Mouse (Mus musculus) liver, embryonic 14.5 days (tissue): ENCODE results near the gene Tmem135.

Experiments
- CTCF ChIP-seq: IDR thresholded peaks from 2 replicates; pipeline ENCODE4 v1.5.1; 2016; ENCODE audit warnings: antibody characterized with exemption, low read depth, control low read depth
- EP300 ChIP-seq: IDR thresholded peaks from 2 replicates; pipeline ENCODE4 v1.6.1; 2016; ENCODE audit warnings: antibody characterized with exemption, low read depth

- TF ChIP-seq CTCF (no peak), EP300 (no peak)
These were observed 6.0 kb downstream of the Tmem135 start for GRCm38 (mm10) chr7:89397837-89398534.
